Mouse (Mus musculus) olfactory bulb, adult 2 months (tissue): ENCODE measurements around the gene Hist1h2af.
"Not testable (repeated sequence)": the region's sequence is repeated elsewhere in the genome, so short reads cannot be mapped to it uniquely, and the experiment has no call there.

Experiments used
- CTCF ChIP-seq: fragments of 200-500 bp; IDR thresholded peaks from 2 replicates; pipeline ENCODE4 v1.5.1; 2012; ENCODE audit warnings: low read depth, mild to moderate bottlenecking, low read length, moderate library complexity; ENCODE audit not compliant: insufficient read depth
- POLR2A ChIP-seq: fragments of 200-500 bp; IDR thresholded peaks from 2 replicates; pipeline ENCODE4 v1.6.1; 2012; ENCODE audit warnings: mild to moderate bottlenecking, low read depth, low read length, moderate library complexity; ENCODE audit not compliant: insufficient read depth

GRCm38 (mm10) chr13:23561531-23561882, 27.8 kb downstream of the Hist1h2af start:
- TF ChIP-seq CTCF, POLR2A: not testable (repeated sequence)
